Mouse (Mus musculus) kidney, postnatal 4 days (tissue): ENCODE data around the gene Trim34a.
A peak's percentile ranks its signal among the peaks of the same experiment; 100 is the strongest.
"Not testable (repeated sequence)": the region's sequence is repeated elsewhere in the genome, so short reads cannot be mapped to it uniquely, and the experiment has no call there.

ENCODE experiments used
- DNase-seq, 2 experiments: peaks; one replicate each; pipeline ENCODE4 v3.0.0; 2021; ENCODE audit warnings: mixed read lengths in 2 of 2

The Trim34a gene

GRCm38 (mm10) chr7:104244287-104245181 lies at the start of gene Trim34a:
Gene Trim34a, plus strand, starts transcription at chr7:104244457.
- DNase-seq, result peak; percentile 52 to 72

GRCm38 (mm10) chr7:104195885-104196284 lies 48.4 kb upstream of the Trim34a start, which contains the start of gene Olfr649:
Gene Olfr649, minus strand, starts transcription at chr7:104195985.
- DNase-seq, result no peak

GRCm38 (mm10) chr7:104199822-104200221 lies 44.4 kb upstream of the Trim34a start:
- DNase-seq, result peak; percentile 77 to 83

GRCm38 (mm10) chr7:104206197-104206596 lies 38.1 kb upstream of the Trim34a start:
- no peak for DNase-seq

GRCm38 (mm10) chr7:104216011-104216535 lies 28.2 kb upstream of the Trim34a start:
- DNase-seq, result no peak

GRCm38 (mm10) chr7:104217881-104218280 lies 26.4 kb upstream of the Trim34a start:
- no peak for DNase-seq

- DNase-seq, result peak; percentile 75 to 84
These were observed 25.3 kb upstream of the Trim34a start, which contains the start of gene Trim6 for GRCm38 (mm10) chr7:104218701-104219569. Gene Trim6, plus strand, starts transcription at chr7:104218793.

GRCm38 (mm10) chr7:104231203-104231602 lies 13.1 kb upstream of the Trim34a start:
- peak; percentile 48 to 54 for DNase-seq

GRCm38 (mm10) chr7:104240857-104241256 lies 3.4 kb upstream of the Trim34a start:
- no peak for DNase-seq

- no peak for DNase-seq
These were observed 641 bp upstream of the Trim34a start for GRCm38 (mm10) chr7:104243616-104244015.

- DNase-seq, result not testable (repeated sequence)
These were observed 16.1 kb downstream of the Trim34a start for GRCm38 (mm10) chr7:104260380-104260779.

GRCm38 (mm10) chr7:104265335-104265734 lies 21.1 kb downstream of the Trim34a start:
- DNase-seq, result not testable (repeated sequence)

GRCm38 (mm10) chr7:104279361-104279760 lies 35.1 kb downstream of the Trim34a start:
- not testable (repeated sequence) for DNase-seq

GRCm38 (mm10) chr7:104287576-104288443 lies 43.6 kb downstream of the Trim34a start, which contains the start of gene Trim5:
Gene Trim5, minus strand, starts transcription at chr7:104288094.
- peak; percentile 8 to 13 for DNase-seq

- no peak for DNase-seq
These were observed 46.4 kb downstream of the Trim34a start for GRCm38 (mm10) chr7:104290641-104291040.

GRCm38 (mm10) chr7:104291638-104292400 lies 47.6 kb downstream of the Trim34a start:
- no peak for DNase-seq
